Mouse (Mus musculus) right cerebral cortex, postnatal 4 days (tissue): ENCODE data around the gene Prnp.

Source experiments
- DNase-seq: peaks from one replicate; pipeline ENCODE4 v3.0.0-alpha.2; 2022

The Prnp gene

GRCm38 (mm10) chr2:131909683-131910572, at the start of gene Prnp, which contains the start of gene Prn:
Gene Prnp (plus strand): TSS chr2:131909928.
Gene Prn (plus strand): TSS chr2:131909957.
- DNase-seq = peak; percentile 94

- DNase-seq = peak; percentile 32
Observed at GRCm38 (mm10) chr2:131862617-131863275, 47.0 kb upstream of the Prnp start.

GRCm38 (mm10) chr2:131863472-131863871, 46.3 kb upstream of the Prnp start:
- DNase-seq = no peak

- DNase-seq = no peak
Observed at GRCm38 (mm10) chr2:131864262-131864796, 45.4 kb upstream of the Prnp start.

GRCm38 (mm10) chr2:131866676-131867075, 43.1 kb upstream of the Prnp start:
- DNase-seq = no peak

GRCm38 (mm10) chr2:131868983-131869382, 40.7 kb upstream of the Prnp start:
- no peak for DNase-seq

GRCm38 (mm10) chr2:131873376-131873775, 36.4 kb upstream of the Prnp start:
- no peak for DNase-seq

- no peak for DNase-seq
Observed at GRCm38 (mm10) chr2:131876551-131877265, 33.0 kb upstream of the Prnp start.

GRCm38 (mm10) chr2:131881766-131882165, 28.0 kb upstream of the Prnp start:
- DNase-seq = no peak

GRCm38 (mm10) chr2:131883136-131883535, 26.6 kb upstream of the Prnp start:
- DNase-seq = no peak

- DNase-seq = no peak
Observed at GRCm38 (mm10) chr2:131886503-131887160, 23.1 kb upstream of the Prnp start.

- DNase-seq = no peak
Observed at GRCm38 (mm10) chr2:131888233-131888632, 21.5 kb upstream of the Prnp start.

GRCm38 (mm10) chr2:131892534-131892933, 17.2 kb upstream of the Prnp start:
- no peak for DNase-seq

- DNase-seq = no peak
Observed at GRCm38 (mm10) chr2:131895106-131895505, 14.6 kb upstream of the Prnp start.

- no peak for DNase-seq
Observed at GRCm38 (mm10) chr2:131896011-131896410, 13.7 kb upstream of the Prnp start.

GRCm38 (mm10) chr2:131897336-131898109, 12.2 kb upstream of the Prnp start:
- DNase-seq = no peak

GRCm38 (mm10) chr2:131902423-131902822, 7.3 kb upstream of the Prnp start:
- DNase-seq = no peak

GRCm38 (mm10) chr2:131902867-131903266, 6.9 kb upstream of the Prnp start:
- DNase-seq = no peak

- no peak for DNase-seq
Observed at GRCm38 (mm10) chr2:131905025-131905424, 4.7 kb upstream of the Prnp start.

- DNase-seq = no peak
Observed at GRCm38 (mm10) chr2:131905776-131906175, 4.0 kb upstream of the Prnp start.

GRCm38 (mm10) chr2:131906266-131906665, 3.5 kb upstream of the Prnp start:
- DNase-seq = no peak

- no peak for DNase-seq
Observed at GRCm38 (mm10) chr2:131906846-131907245, 2.9 kb upstream of the Prnp start.
